Mouse (Mus musculus): ENCODE measurements around the gene Cep104. TPM values are rescaled to one million over a fixed set of nuclear protein-coding genes. Genes with fewer than 3 reads are reported as not detected.
A peak's percentile ranks its signal among the peaks of the same experiment; 100 is the strongest.

The Cep104 gene
- polyA plus RNA-seq, 1 experiment: 19.8 TPM

DNA sequence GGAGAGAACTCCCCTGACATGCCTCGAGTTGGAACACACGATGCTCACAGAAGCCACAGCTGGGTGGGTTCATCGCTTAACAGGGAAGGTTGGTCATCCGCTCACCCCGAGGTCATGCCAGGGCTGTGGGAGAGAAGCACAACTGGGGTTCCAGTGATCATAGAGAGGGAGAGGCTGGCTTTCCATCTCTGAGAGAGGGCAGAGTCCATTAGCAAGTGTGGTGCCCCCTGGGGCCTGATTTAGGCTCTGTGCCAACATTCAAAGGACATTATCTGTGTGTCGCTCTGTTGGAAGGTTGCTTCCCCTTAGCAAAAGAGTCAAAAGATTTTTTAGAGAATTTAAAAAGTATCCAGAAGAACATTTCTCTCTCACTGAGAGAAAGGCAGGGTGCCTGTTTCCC, 30.7 kb upstream of the Cep104 start:
- Histone ChIP-seq H3K79me2 (ENCODE audit: control insufficient read depth, insufficient read depth) (no peaks in the 10 kb centered on the region), H3K79me3 (ENCODE audit: low read depth) (no peaks in the 10 kb centered on the region), H3K36me3 (ENCODE audit: control insufficient read depth, insufficient read depth) (no peaks in the 10 kb centered on the region), H3K27me3 (ENCODE audit: control insufficient read depth, insufficient read depth, insufficient read length) (no peaks in the 10 kb centered on the region), H3ac (ENCODE audit: control insufficient read depth, insufficient read length, low read depth) (no peak overlapping the region), H3K4me3 (ENCODE audit: insufficient read depth, poor library complexity, severe bottlenecking) (no peak overlapping the region)
- no peak for TF ChIP-seq CEBPB (IDR thresholded peaks at IDR 0.05; ENCODE audit: low read depth)
- no peak for TF ChIP-seq FOSL1 (IDR thresholded peaks at IDR 0.05; ENCODE audit: insufficient read depth, low read length, poor library complexity, severe bottlenecking)
- TF ChIP-seq CTCF (IDR thresholded peaks at IDR 0.05; ENCODE audit: control insufficient read depth, insufficient read depth, insufficient read length): no peak
- no peak for TF ChIP-seq USF1 (IDR thresholded peaks at IDR 0.05; ENCODE audit: low read depth)
- TF ChIP-seq MYOD1 (IDR thresholded peaks at IDR 0.05; ENCODE audit: control insufficient read depth, insufficient read length, low read depth): no peak
- TF ChIP-seq MAX (IDR thresholded peaks at IDR 0.05): no peak
- no peak for TF ChIP-seq MYOG (IDR thresholded peaks at IDR 0.05; ENCODE audit: control insufficient read depth, extremely low read depth, insufficient read length)

- Histone ChIP-seq H3K79me3 (ENCODE audit: low read depth) (no peaks in the 10 kb centered on the region), H3K4me3 (ENCODE audit: insufficient read depth, poor library complexity, severe bottlenecking) (no peak overlapping the region), H3K79me2 (ENCODE audit: control insufficient read depth, insufficient read depth) (peaks cover under 1% of the 10 kb centered on the region), H3ac (ENCODE audit: control insufficient read depth, insufficient read length, low read depth) (no peak overlapping the region), H3K27me3 (ENCODE audit: control insufficient read depth, insufficient read depth, insufficient read length) (no peaks in the 10 kb centered on the region), H3K36me3 (ENCODE audit: control insufficient read depth, insufficient read depth) (no peaks in the 10 kb centered on the region)
- TF ChIP-seq USF1 (IDR thresholded peaks at IDR 0.05; ENCODE audit: low read depth) (no peak), FOSL1 (IDR thresholded peaks at IDR 0.05; ENCODE audit: insufficient read depth, low read length, poor library complexity, severe bottlenecking) (no peak), CTCF (IDR thresholded peaks at IDR 0.05; ENCODE audit: control insufficient read depth, insufficient read depth, insufficient read length) (no peak), CEBPB (IDR thresholded peaks at IDR 0.05; ENCODE audit: low read depth) (no peak), MAX (IDR thresholded peaks at IDR 0.05) (no peak), MYOD1 (IDR thresholded peaks at IDR 0.05; ENCODE audit: control insufficient read depth, insufficient read length, low read depth) (no peak), MYOG (IDR thresholded peaks at IDR 0.05; ENCODE audit: control insufficient read depth, extremely low read depth, insufficient read length) (no peak)
Measured at GRCm38 (mm10) chr4:153945741-153946140, 29.3 kb upstream of the Cep104 start.

- H3ac ChIP-seq (ENCODE audit: control insufficient read depth, insufficient read length, low read depth): peak overlapping the region; percentile 53
- H3K4me3 ChIP-seq (ENCODE audit: insufficient read depth, poor library complexity, severe bottlenecking): peak overlapping the region; percentile 34
- no peak for TF ChIP-seq CEBPB (IDR thresholded peaks at IDR 0.05; ENCODE audit: low read depth)
- no peak for TF ChIP-seq USF1 (IDR thresholded peaks at IDR 0.05; ENCODE audit: low read depth)
- TF ChIP-seq CTCF (IDR thresholded peaks at IDR 0.05; ENCODE audit: control insufficient read depth, insufficient read depth, insufficient read length): no peak
- TF ChIP-seq FOSL1 (IDR thresholded peaks at IDR 0.05; ENCODE audit: insufficient read depth, low read length, poor library complexity, severe bottlenecking): no peak
- TF ChIP-seq MYOD1 (IDR thresholded peaks at IDR 0.05; ENCODE audit: control insufficient read depth, insufficient read length, low read depth): no peak
- TF ChIP-seq MAX (IDR thresholded peaks at IDR 0.05): no peak
- TF ChIP-seq MYOG (IDR thresholded peaks at IDR 0.05; ENCODE audit: control insufficient read depth, extremely low read depth, insufficient read length): no peak
Measured at GRCm38 (mm10) chr4:153950372-153950771, 24.6 kb upstream of the Cep104 start.

GRCm38 (mm10) chr4:153951150-153951549, 23.8 kb upstream of the Cep104 start:
- Histone ChIP-seq H3K79me3 (ENCODE audit: low read depth) (no peaks in the 10 kb centered on the region), H3ac (ENCODE audit: control insufficient read depth, insufficient read length, low read depth) (no peak overlapping the region), H3K36me3 (ENCODE audit: control insufficient read depth, insufficient read depth) (no peaks in the 10 kb centered on the region), H3K4me3 (ENCODE audit: insufficient read depth, poor library complexity, severe bottlenecking) (peak overlapping the region; percentile 34), H3K27me3 (ENCODE audit: control insufficient read depth, insufficient read depth, insufficient read length) (no peaks in the 10 kb centered on the region), H3K79me2 (ENCODE audit: control insufficient read depth, insufficient read depth) (peaks cover 4% of the 10 kb centered on the region)
- no peak for TF ChIP-seq CEBPB (IDR thresholded peaks at IDR 0.05; ENCODE audit: low read depth)
- TF ChIP-seq CTCF (IDR thresholded peaks at IDR 0.05; ENCODE audit: control insufficient read depth, insufficient read depth, insufficient read length): no peak
- TF ChIP-seq MYOD1 (IDR thresholded peaks at IDR 0.05; ENCODE audit: control insufficient read depth, insufficient read length, low read depth): no peak
- TF ChIP-seq MAX (IDR thresholded peaks at IDR 0.05): no peak
- no peak for TF ChIP-seq USF1 (IDR thresholded peaks at IDR 0.05; ENCODE audit: low read depth)
- TF ChIP-seq FOSL1 (IDR thresholded peaks at IDR 0.05; ENCODE audit: insufficient read depth, low read length, poor library complexity, severe bottlenecking): no peak
- TF ChIP-seq MYOG (IDR thresholded peaks at IDR 0.05; ENCODE audit: control insufficient read depth, extremely low read depth, insufficient read length): no peak

More at GRCm38 (mm10) chr4:153950372-153950771, 24.6 kb upstream of the Cep104 start:
- Histone ChIP-seq H3K79me3 (ENCODE audit: low read depth) (no peaks in the 10 kb centered on the region), H3K27me3 (ENCODE audit: control insufficient read depth, insufficient read depth, insufficient read length) (no peaks in the 10 kb centered on the region), H3K36me3 (ENCODE audit: control insufficient read depth, insufficient read depth) (no peaks in the 10 kb centered on the region), H3K79me2 (ENCODE audit: control insufficient read depth, insufficient read depth) (peaks cover 4% of the 10 kb centered on the region)

DNA sequence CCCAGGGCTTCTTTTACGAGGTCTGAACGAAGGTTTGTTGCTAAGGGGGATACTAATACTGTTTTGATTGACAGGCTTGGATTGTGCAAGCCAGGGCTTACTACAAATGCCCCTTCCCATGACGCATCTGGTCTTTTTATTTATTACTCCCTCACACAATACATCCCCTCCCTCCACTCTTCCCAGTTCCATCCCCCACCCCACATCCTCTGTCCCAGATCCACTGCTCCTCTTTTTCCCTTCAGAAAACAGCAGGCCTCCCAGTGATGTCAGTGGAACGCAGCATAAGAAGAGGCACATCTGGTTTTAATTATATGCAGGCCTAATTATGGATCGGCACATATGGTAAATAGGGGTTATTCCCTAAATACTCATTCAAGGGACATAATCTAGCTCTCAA, 23.3 kb upstream of the Cep104 start:
- H3K36me3 ChIP-seq (ENCODE audit: control insufficient read depth, insufficient read depth): no peaks in the 10 kb centered on the region
- no peaks in the 10 kb centered on the region for H3K27me3 ChIP-seq (ENCODE audit: control insufficient read depth, insufficient read depth, insufficient read length)
- no peak for TF ChIP-seq MAX (IDR thresholded peaks at IDR 0.05)
- TF ChIP-seq USF1 (IDR thresholded peaks at IDR 0.05; ENCODE audit: low read depth): no peak
- no peak for TF ChIP-seq FOSL1 (IDR thresholded peaks at IDR 0.05; ENCODE audit: insufficient read depth, low read length, poor library complexity, severe bottlenecking)
- TF ChIP-seq MYOD1 (IDR thresholded peaks at IDR 0.05; ENCODE audit: control insufficient read depth, insufficient read length, low read depth): no peak
- no peak for TF ChIP-seq CTCF (IDR thresholded peaks at IDR 0.05; ENCODE audit: control insufficient read depth, insufficient read depth, insufficient read length)
- H3K79me3 ChIP-seq (ENCODE audit: low read depth): no peaks in the 10 kb centered on the region
- no peak overlapping the region for H3K4me3 ChIP-seq (ENCODE audit: insufficient read depth, poor library complexity, severe bottlenecking)
- peaks cover 4% of the 10 kb centered on the region for H3K79me2 ChIP-seq (ENCODE audit: control insufficient read depth, insufficient read depth)
- no peak overlapping the region for H3ac ChIP-seq (ENCODE audit: control insufficient read depth, insufficient read length, low read depth)

GRCm38 (mm10) chr4:153955651-153956050, 19.3 kb upstream of the Cep104 start:
- Histone ChIP-seq H3K36me3 (ENCODE audit: control insufficient read depth, insufficient read depth) (peaks cover 1% of the 10 kb centered on the region), H3ac (ENCODE audit: control insufficient read depth, insufficient read length, low read depth) (no peak overlapping the region), H3K79me3 (ENCODE audit: low read depth) (peaks cover 2% of the 10 kb centered on the region), H3K27me3 (ENCODE audit: control insufficient read depth, insufficient read depth, insufficient read length) (no peaks in the 10 kb centered on the region), H3K79me2 (ENCODE audit: control insufficient read depth, insufficient read depth) (peaks cover 20% of the 10 kb centered on the region), H3K4me3 (ENCODE audit: insufficient read depth, poor library complexity, severe bottlenecking) (no peak overlapping the region)
- TF ChIP-seq USF1 (IDR thresholded peaks at IDR 0.05; ENCODE audit: low read depth) (no peak), CTCF (IDR thresholded peaks at IDR 0.05; ENCODE audit: control insufficient read depth, insufficient read depth, insufficient read length) (no peak), FOSL1 (IDR thresholded peaks at IDR 0.05; ENCODE audit: insufficient read depth, low read length, poor library complexity, severe bottlenecking) (no peak), CEBPB (IDR thresholded peaks at IDR 0.05; ENCODE audit: low read depth) (no peak), MYOG (IDR thresholded peaks at IDR 0.05; ENCODE audit: control insufficient read depth, extremely low read depth, insufficient read length) (no peak), MAX (IDR thresholded peaks at IDR 0.05) (no peak)
